Mouse (Mus musculus): ENCODE measurements around the gene Cd160. TPM values are rescaled to one million over a fixed set of nuclear protein-coding genes. Genes with fewer than 3 reads are reported as not detected.

Cd160 gene
- polyA plus RNA-seq, 1 experiment from 2014 or later: 0.39 TPM

- H3K36me3 ChIP-seq (ENCODE audit: control insufficient read depth, insufficient read depth, low read length): 0 out of 2 replicates have a peak, but pooled peaks cover 3% of the 10 kb centered on the region
- ATAC-seq (ENCODE audit: low FRiP score, low TSS enrichment): no peak
- H3K9ac ChIP-seq (replicated peaks; ENCODE audit: low read length): no peak overlapping the region
- H3K27me3 ChIP-seq (ENCODE audit: control insufficient read depth, insufficient read depth, low read length): no peaks in the 10 kb centered on the region
- no peak overlapping the region for H3K4me3 ChIP-seq (replicated peaks; ENCODE audit: low read depth, low read length)
- peaks cover 5% of the 10 kb centered on the region; the same call in 1 of the 2 replicates for H3K4me1 ChIP-seq (ENCODE audit: control insufficient read depth, insufficient read depth, low read length)
- no peaks in the 10 kb centered on the region for H3K9me3 ChIP-seq (ENCODE audit: control insufficient read depth, low read length)
- WGBS: 94% methylated on average over 1 of the region's 1 CpGs
- DNase-seq: no peak
- H3K4me2 ChIP-seq (ENCODE audit: low read length): no peak overlapping the region
- no peak overlapping the region for H3K27ac ChIP-seq (replicated peaks; ENCODE audit: low read depth, low read length)
Observed at GRCm38 (mm10) chr3:96764528-96764927, 64.6 kb downstream of the Cd160 start.

GRCm38 (mm10) chr3:96759695-96760094 lies 69.5 kb downstream of the Cd160 start:
- Histone ChIP-seq H3K4me3 (replicated peaks; ENCODE audit: low read depth, low read length) (no peak overlapping the region), H3K9me3 (ENCODE audit: control insufficient read depth, low read length) (no peaks in the 10 kb centered on the region), H3K4me2 (ENCODE audit: low read length) (no peak overlapping the region), H3K9ac (replicated peaks; ENCODE audit: low read length) (no peak overlapping the region), H3K27ac (replicated peaks; ENCODE audit: low read depth, low read length) (no peak overlapping the region), H3K4me1 (ENCODE audit: control insufficient read depth, insufficient read depth, low read length) (no peaks in the 10 kb centered on the region), H3K36me3 (ENCODE audit: control insufficient read depth, insufficient read depth, low read length) (no peaks in the 10 kb centered on the region), H3K27me3 (ENCODE audit: control insufficient read depth, insufficient read depth, low read length) (no peaks in the 10 kb centered on the region)
- 97% methylated on average over 4 of the region's 4 CpGs for WGBS
- DNase-seq (no peak), ATAC-seq (ENCODE audit: low FRiP score, low TSS enrichment) (no peak)

- Histone ChIP-seq H3K4me3 (replicated peaks; ENCODE audit: low read depth, low read length) (no peak overlapping the region), H3K9ac (replicated peaks; ENCODE audit: low read length) (no peak overlapping the region), H3K9me3 (ENCODE audit: control insufficient read depth, low read length) (no peaks in the 10 kb centered on the region), H3K27me3 (ENCODE audit: control insufficient read depth, insufficient read depth, low read length) (no peaks in the 10 kb centered on the region), H3K4me2 (ENCODE audit: low read length) (no peak overlapping the region), H3K36me3 (ENCODE audit: control insufficient read depth, insufficient read depth, low read length) (no peaks in the 10 kb centered on the region), H3K27ac (replicated peaks; ENCODE audit: low read depth, low read length) (no peak overlapping the region), H3K4me1 (ENCODE audit: control insufficient read depth, insufficient read depth, low read length) (no peaks in the 10 kb centered on the region)
- no peak for ATAC-seq (ENCODE audit: low FRiP score, low TSS enrichment)
- no peak for DNase-seq
- 63% methylated on average over 7 of the region's 7 CpGs for WGBS
Observed at GRCm38 (mm10) chr3:96757691-96758090, 71.5 kb downstream of the Cd160 start.

GRCm38 (mm10) chr3:96755935-96756334 lies 73.2 kb downstream of the Cd160 start:
- no peaks in the 10 kb centered on the region for H3K4me1 ChIP-seq (ENCODE audit: control insufficient read depth, insufficient read depth, low read length)
- no peaks in the 10 kb centered on the region for H3K27me3 ChIP-seq (ENCODE audit: control insufficient read depth, insufficient read depth, low read length)
- ATAC-seq (ENCODE audit: low FRiP score, low TSS enrichment) (no peak), DNase-seq (no peak)
- H3K27ac ChIP-seq (replicated peaks; ENCODE audit: low read depth, low read length): no peak overlapping the region
- no peak overlapping the region for H3K4me3 ChIP-seq (replicated peaks; ENCODE audit: low read depth, low read length)
- H3K36me3 ChIP-seq (ENCODE audit: control insufficient read depth, insufficient read depth, low read length): no peaks in the 10 kb centered on the region
- WGBS: 96% methylated on average over 1 of the region's 1 CpGs
- no peak overlapping the region for H3K9ac ChIP-seq (replicated peaks; ENCODE audit: low read length)
- no peaks in the 10 kb centered on the region for H3K9me3 ChIP-seq (ENCODE audit: control insufficient read depth, low read length)
- H3K4me2 ChIP-seq (ENCODE audit: low read length): no peak overlapping the region

Other genes with a start within 250 kb of the Cd160 start
- 14.8 and 17.1 TPM in 2 replicates for gene Polr3gl, start 235.2 kb downstream of the Cd160 start, polyA plus RNA-seq (2014; fragmentation: Nextera tagmentation; extraction: Ambion mirVana)
- gene Ankrd34a, start 232.7 kb downstream of the Cd160 start, polyA plus RNA-seq (2014; fragmentation: Nextera tagmentation; extraction: Ambion mirVana): 12.0 and 13.7 TPM in 2 replicates
- gene Lix1l, start 228.2 kb downstream of the Cd160 start, polyA plus RNA-seq (2014; fragmentation: Nextera tagmentation; extraction: Ambion mirVana): 6.7 and 7.5 TPM in 2 replicates
- gene Rbm8a, start 199.4 kb downstream of the Cd160 start, polyA plus RNA-seq (2014; fragmentation: Nextera tagmentation; extraction: Ambion mirVana): 125 and 139 TPM in 2 replicates
- 61.3 and 61.5 TPM in 2 replicates for gene Pex11b, start 194.0 kb downstream of the Cd160 start, polyA plus RNA-seq (2014; fragmentation: Nextera tagmentation; extraction: Ambion mirVana)
- gene Gm42957, start 193.9 kb downstream of the Cd160 start, polyA plus RNA-seq (2014; fragmentation: Nextera tagmentation; extraction: Ambion mirVana): 0.11 TPM in 1 of 2 replicates, not detected in the other
- 0.62 and 0.84 TPM in 2 replicates for gene Itga10, start 183.8 kb downstream of the Cd160 start, polyA plus RNA-seq (2014; fragmentation: Nextera tagmentation; extraction: Ambion mirVana)
- gene Ankrd35, start 159.2 kb downstream of the Cd160 start, polyA plus RNA-seq (2014; fragmentation: Nextera tagmentation; extraction: Ambion mirVana): 0.57 and 0.84 TPM in 2 replicates
- 25.5 and 26.3 TPM in 2 replicates for gene Pias3, start 133.0 kb downstream of the Cd160 start, polyA plus RNA-seq (2014; fragmentation: Nextera tagmentation; extraction: Ambion mirVana)
- gene Nudt17, start 120.8 kb downstream of the Cd160 start, polyA plus RNA-seq (2014; fragmentation: Nextera tagmentation; extraction: Ambion mirVana): 14.1 and 14.3 TPM in 2 replicates
- 27.9 and 28.7 TPM in 2 replicates for gene Polr3c, start 101.7 kb downstream of the Cd160 start, polyA plus RNA-seq (2014; fragmentation: Nextera tagmentation; extraction: Ambion mirVana)
- 69.6 and 83.8 TPM in 2 replicates for gene Rnf115, start 101.7 kb downstream of the Cd160 start, polyA plus RNA-seq (2014; fragmentation: Nextera tagmentation; extraction: Ambion mirVana)
- 0.16 TPM in 1 of 2 replicates, not detected in the other for gene Pdzk1, start 67 bp downstream of the Cd160 start, polyA plus RNA-seq (2014; fragmentation: Nextera tagmentation; extraction: Ambion mirVana)
- gene Gja5, start 75.3 kb upstream of the Cd160 start, polyA plus RNA-seq (2014; fragmentation: Nextera tagmentation; extraction: Ambion mirVana): 1.2 and 2.0 TPM in 2 replicates
- gene Gpr89, start 76.0 kb upstream of the Cd160 start, polyA plus RNA-seq (2014; fragmentation: Nextera tagmentation; extraction: Ambion mirVana): 39.5 and 40.7 TPM in 2 replicates
- 0.05 TPM in 1 of 2 replicates, not detected in the other for gene Gja8, start 96.7 kb upstream of the Cd160 start, polyA plus RNA-seq (2014; fragmentation: Nextera tagmentation; extraction: Ambion mirVana)

Data from midbrain, embryonic 14.5 days (tissue).